Mouse (Mus musculus): Measurements from ENCODE around the gene Tmem143.
"Not testable (repeated sequence)": the region's sequence is repeated elsewhere in the genome, so short reads cannot be mapped to it uniquely, and the experiment has no call there.

Tmem143 gene

GRCm38 (mm10) chr7:45896517-45897257 is at the start of gene Tmem143, which contains the start of gene Syngr4:
Gene Tmem143 (plus strand): TSS chr7:45896941.
Gene Syngr4 (minus strand): TSS chr7:45896714.
- DNase-seq (ENCODE audit: low read depth) = peak; percentile 100

- DNase-seq (ENCODE audit: low read depth) = no peak
These were observed 48.2 kb upstream of the Tmem143 start for GRCm38 (mm10) chr7:45848447-45849027.

- DNase-seq (ENCODE audit: low read depth) = no peak
These were observed 46.1 kb upstream of the Tmem143 start for GRCm38 (mm10) chr7:45850661-45851060.

- DNase-seq (ENCODE audit: low read depth) = no peak
These were observed 43.7 kb upstream of the Tmem143 start for GRCm38 (mm10) chr7:45853089-45853488.

GRCm38 (mm10) chr7:45856950-45857901 is 39.5 kb upstream of the Tmem143 start:
- DNase-seq (ENCODE audit: low read depth) = no peak

- DNase-seq (ENCODE audit: low read depth) = no peak
These were observed 37.7 kb upstream of the Tmem143 start for GRCm38 (mm10) chr7:45859008-45859407.

GRCm38 (mm10) chr7:45862804-45863203 is 33.9 kb upstream of the Tmem143 start:
- no peak for DNase-seq (ENCODE audit: low read depth)

- no peak for DNase-seq (ENCODE audit: low read depth)
These were observed 32.3 kb upstream of the Tmem143 start for GRCm38 (mm10) chr7:45864435-45864834.

- no peak for DNase-seq (ENCODE audit: low read depth)
These were observed 30.5 kb upstream of the Tmem143 start for GRCm38 (mm10) chr7:45865925-45866910.

- DNase-seq (ENCODE audit: low read depth) = no peak
These were observed 28.9 kb upstream of the Tmem143 start for GRCm38 (mm10) chr7:45867871-45868270.

GRCm38 (mm10) chr7:45869107-45869670 is 27.6 kb upstream of the Tmem143 start:
- DNase-seq (ENCODE audit: low read depth) = no peak

- DNase-seq (ENCODE audit: low read depth) = no peak
These were observed 27.0 kb upstream of the Tmem143 start for GRCm38 (mm10) chr7:45869787-45870186.

- DNase-seq (ENCODE audit: low read depth) = no peak
These were observed 26.3 kb upstream of the Tmem143 start for GRCm38 (mm10) chr7:45870282-45871058.

GRCm38 (mm10) chr7:45872624-45873023 is 24.1 kb upstream of the Tmem143 start, which contains the start of gene Kdelr1:
Gene Kdelr1 (plus strand): TSS chr7:45872772.
- peak; percentile 86 for DNase-seq (ENCODE audit: low read depth)

- peak; percentile 35 for DNase-seq (ENCODE audit: low read depth)
These were observed 23.4 kb upstream of the Tmem143 start for GRCm38 (mm10) chr7:45873061-45873947.

GRCm38 (mm10) chr7:45876895-45877294 is 19.8 kb upstream of the Tmem143 start:
- no peak for DNase-seq (ENCODE audit: low read depth)

GRCm38 (mm10) chr7:45878278-45878677 is 18.5 kb upstream of the Tmem143 start, which contains the start of gene Grin2d:
Gene Grin2d (minus strand): TSS chr7:45878378.
- not testable (repeated sequence) for DNase-seq (ENCODE audit: low read depth)

GRCm38 (mm10) chr7:45880531-45880930 is 16.2 kb upstream of the Tmem143 start:
- DNase-seq (ENCODE audit: low read depth) = no peak

- no peak for DNase-seq (ENCODE audit: low read depth)
These were observed 15.7 kb upstream of the Tmem143 start for GRCm38 (mm10) chr7:45881011-45881410.

Data from 416B (cell line).